Mouse (Mus musculus) hindbrain, embryonic 15.5 days (tissue): Measurements from ENCODE around the gene Hoxa2. TPM values are rescaled to one million over a fixed set of nuclear protein-coding genes. Genes with fewer than 3 reads are reported as not detected.
A peak's percentile ranks its signal among the peaks of the same experiment; 100 is the strongest.

Experiments used
- ATAC-seq: fragments of 200-750 bp; cut with Nextera tagmentation; 2 replicates; pipeline ENCODE4 v1.8.0; 2017; ENCODE audit warnings: low read depth, moderate number of reproducible peaks, moderate TSS enrichment; ENCODE audit not compliant: low FRiP score
- H3K27ac ChIP-seq: fragments of 300-500 bp; sonication (generic); replicated peaks from 2 replicates; pipeline ENCODE4 v1.5.1; 2015; ENCODE audit warnings: mild to moderate bottlenecking, inconsistent platforms
- H3K27me3 ChIP-seq: fragments of 300-500 bp; sonication (generic); 2 replicates; pipeline ENCODE4 v1.6.1; 2015; ENCODE audit warnings: control low read depth, inconsistent platforms
- H3K36me3 ChIP-seq: fragments of 300-500 bp; sonication (generic); 2 replicates; pipeline ENCODE4 v1.6.1; 2015; ENCODE audit warnings: control low read depth, inconsistent platforms
- H3K4me1 ChIP-seq: fragments of 300-500 bp; sonication (generic); replicated peaks from 2 replicates; pipeline ENCODE4 v1.6.1; 2015; ENCODE audit warnings: control low read depth, inconsistent platforms
- H3K4me2 ChIP-seq: fragments of 300-500 bp; sonication (generic); 2 replicates; pipeline ENCODE4 v1.6.1; 2015; ENCODE audit warnings: moderate library complexity, mild to moderate bottlenecking, inconsistent platforms
- H3K4me3 ChIP-seq: fragments of 300-500 bp; sonication (generic); 2 replicates; pipeline ENCODE4 v1.5.1; 2015; ENCODE audit warnings: mild to moderate bottlenecking, inconsistent platforms
- H3K9ac ChIP-seq: fragments of 300-500 bp; sonication (generic); 2 replicates; pipeline ENCODE4 v1.6.1; 2015; ENCODE audit warnings: inconsistent platforms
- H3K9me3 ChIP-seq: fragments of 300-500 bp; sonication (generic); 2 replicates; pipeline ENCODE4 v1.6.1; 2016; ENCODE audit warnings: control low read depth, inconsistent platforms
- WGBS: fragments of 180-500 bp; shearing (Covaris S2); methylation state at CpG from one replicate; pipeline ENCODE4 v1.1.7; 2015; 5-methylcytosine and 5-hydroxymethylcytosine counted together
- polyA plus RNA-seq: library from polyadenylated mRNA; unstranded; fragments of >200 nt; fragmentation: Nextera tagmentation; extraction: Ambion mirVana; gene quantifications from 2 replicates; pipeline ENCODE4 v1.2.1, GENCODE M21; 2015

The Hoxa2 gene
- polyA plus RNA-seq, 1 experiment from 2014 or later: 26.8 TPM

DNA sequence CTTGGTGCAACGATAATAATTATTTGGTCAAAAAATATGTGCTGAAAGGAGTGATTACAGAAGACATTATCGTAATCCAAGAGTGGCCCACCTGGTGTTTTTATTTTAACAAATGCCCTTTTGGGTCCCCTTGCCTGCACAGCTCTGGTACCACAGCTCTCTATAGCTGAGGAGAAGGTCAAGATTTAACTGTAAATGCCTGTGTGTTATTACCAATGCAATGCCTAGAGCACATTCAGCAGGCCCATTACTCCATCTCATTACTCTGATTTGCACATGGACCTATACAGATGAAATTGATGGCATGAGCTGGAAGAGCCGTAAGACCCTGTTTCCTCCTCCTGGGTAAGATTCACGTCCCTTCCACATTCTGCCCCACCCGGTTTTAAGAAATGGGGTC lies 25.5 kb downstream of the Hoxa2 start:
- Histone ChIP-seq H3K27me3 (no peaks in the 10 kb centered on the region), H3K4me3 (no peak overlapping the region), H3K4me1 (peaks cover 16% of the 10 kb centered on the region), H3K36me3 (no peaks in the 10 kb centered on the region), H3K9me3 (no peaks in the 10 kb centered on the region), H3K27ac (no peak overlapping the region), H3K9ac (no peak overlapping the region), H3K4me2 (no peak overlapping the region)
- 77% methylated on average over 5 of the region's 5 CpGs for WGBS
- no peak for ATAC-seq

DNA sequence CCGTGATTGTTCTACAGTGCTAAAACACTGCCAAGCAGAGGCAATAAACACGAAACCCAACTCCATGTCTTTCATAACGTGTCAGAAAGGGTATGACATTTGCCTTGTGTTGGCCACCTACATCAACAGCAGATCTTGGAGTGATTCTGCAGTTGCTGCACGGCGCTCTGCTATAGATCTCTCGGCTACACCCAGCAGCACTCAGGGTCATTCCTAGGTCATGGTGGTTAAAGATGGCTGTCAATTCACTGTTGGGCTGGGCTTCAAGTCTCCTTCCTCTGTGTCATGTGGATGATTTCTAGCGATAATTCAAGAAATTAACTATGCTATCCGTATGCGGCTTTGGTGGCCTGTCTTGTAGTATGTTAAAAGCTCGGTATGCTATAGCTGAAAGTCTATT lies 26.1 kb downstream of the Hoxa2 start:
- Histone ChIP-seq H3K4me1 (peaks cover 16% of the 10 kb centered on the region), H3K4me2 (no peak overlapping the region), H3K27ac (no peak overlapping the region), H3K9me3 (no peaks in the 10 kb centered on the region), H3K36me3 (no peaks in the 10 kb centered on the region), H3K4me3 (no peak overlapping the region), H3K9ac (no peak overlapping the region), H3K27me3 (no peaks in the 10 kb centered on the region)
- WGBS: 55% methylated on average over 10 of the region's 10 CpGs
- no peak for ATAC-seq

DNA sequence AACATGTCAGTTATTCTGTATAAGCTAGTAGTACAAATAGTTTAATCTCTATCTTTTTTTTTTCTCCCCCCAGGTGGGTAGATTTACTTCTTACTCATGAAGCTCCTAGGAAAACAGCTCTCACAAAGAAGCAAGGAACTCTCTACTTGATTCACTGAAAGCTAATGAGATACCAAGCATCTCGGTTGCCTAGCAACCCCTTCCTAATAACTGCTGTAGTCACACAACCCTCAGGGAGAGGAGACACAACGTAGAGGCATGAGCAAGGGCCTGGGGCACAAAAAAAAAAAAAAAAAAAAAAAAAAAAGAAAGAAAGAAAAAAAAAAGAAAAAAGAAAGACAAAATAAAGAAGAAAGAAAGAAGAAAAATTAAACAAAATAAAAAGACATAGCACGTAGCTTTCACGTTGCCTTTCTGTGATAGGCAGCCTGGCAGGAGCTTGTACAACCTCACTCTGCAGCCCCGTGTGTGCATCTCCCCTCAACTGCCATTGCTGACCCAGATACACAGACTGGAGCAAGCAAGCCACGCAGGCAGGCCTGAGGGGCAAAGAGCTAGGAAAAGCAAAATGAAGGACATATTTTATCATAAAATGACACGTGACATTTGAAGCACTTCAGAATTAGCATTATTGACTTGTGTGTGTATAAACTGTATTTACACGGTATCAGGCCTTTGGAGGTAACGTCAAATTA lies 26.6 kb downstream of the Hoxa2 start:
- no peaks in the 10 kb centered on the region for H3K9me3 ChIP-seq
- H3K9ac ChIP-seq: no peak overlapping the region
- WGBS: 38% methylated on average over 9 of the region's 9 CpGs
- no peaks in the 10 kb centered on the region for H3K36me3 ChIP-seq
- ATAC-seq: no peak
- no peaks in the 10 kb centered on the region for H3K27me3 ChIP-seq
- no peak overlapping the region for H3K27ac ChIP-seq
- H3K4me3 ChIP-seq: no peak overlapping the region
- H3K4me1 ChIP-seq: peaks cover 16% of the 10 kb centered on the region
- H3K4me2 ChIP-seq: no peak overlapping the region

DNA sequence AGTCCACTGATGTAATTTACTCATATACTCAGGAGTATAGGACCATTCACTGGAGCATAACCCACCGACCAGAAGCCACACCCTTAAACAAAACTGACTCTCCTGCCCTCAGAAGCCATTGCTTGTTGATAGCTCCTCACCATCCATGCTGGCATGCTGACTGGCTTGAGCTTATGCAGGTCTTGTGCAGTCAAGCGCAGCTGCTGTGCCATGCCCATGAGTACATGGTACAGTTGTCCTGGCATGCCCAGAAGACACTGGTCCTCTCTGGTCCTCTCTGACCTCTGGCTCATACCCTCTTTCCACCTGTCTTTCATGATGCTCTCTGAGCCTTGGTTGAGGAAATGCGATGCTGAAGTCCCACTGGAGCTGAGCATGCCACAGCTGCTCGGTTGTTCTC lies 41.0 kb downstream of the Hoxa2 start:
- H3K27me3 ChIP-seq: no peaks in the 10 kb centered on the region
- H3K4me1 ChIP-seq: peaks cover 18% of the 10 kb centered on the region
- H3K9me3 ChIP-seq: no peaks in the 10 kb centered on the region
- no peak for ATAC-seq
- WGBS: 78% methylated on average over 4 of the region's 4 CpGs
- H3K4me3 ChIP-seq: no peak overlapping the region
- no peak overlapping the region for H3K27ac ChIP-seq
- H3K9ac ChIP-seq: no peak overlapping the region
- no peak overlapping the region for H3K4me2 ChIP-seq
- H3K36me3 ChIP-seq: no peaks in the 10 kb centered on the region

DNA sequence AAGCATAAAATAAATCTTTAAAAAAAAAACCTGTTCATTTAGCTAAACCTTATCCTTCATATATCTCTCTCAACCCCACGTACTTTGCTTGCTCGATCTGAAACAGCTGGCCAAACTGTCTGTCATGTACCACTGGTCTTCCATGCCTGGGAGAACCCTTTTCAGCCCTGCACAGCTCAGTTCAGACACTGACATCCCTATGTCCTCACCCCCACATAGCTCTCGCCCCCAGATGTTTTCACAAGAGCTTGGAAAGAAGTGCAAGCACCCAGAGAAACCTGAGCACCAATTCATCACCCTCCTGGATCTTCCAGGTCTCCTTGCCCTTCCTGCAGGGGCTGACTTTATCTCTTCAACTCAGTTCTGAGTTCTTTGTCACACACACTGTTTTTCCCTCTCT lies 43.5 kb downstream of the Hoxa2 start:
- no peak for ATAC-seq
- H3K27ac ChIP-seq: no peak overlapping the region
- H3K4me3 ChIP-seq: no peak overlapping the region

DNA sequence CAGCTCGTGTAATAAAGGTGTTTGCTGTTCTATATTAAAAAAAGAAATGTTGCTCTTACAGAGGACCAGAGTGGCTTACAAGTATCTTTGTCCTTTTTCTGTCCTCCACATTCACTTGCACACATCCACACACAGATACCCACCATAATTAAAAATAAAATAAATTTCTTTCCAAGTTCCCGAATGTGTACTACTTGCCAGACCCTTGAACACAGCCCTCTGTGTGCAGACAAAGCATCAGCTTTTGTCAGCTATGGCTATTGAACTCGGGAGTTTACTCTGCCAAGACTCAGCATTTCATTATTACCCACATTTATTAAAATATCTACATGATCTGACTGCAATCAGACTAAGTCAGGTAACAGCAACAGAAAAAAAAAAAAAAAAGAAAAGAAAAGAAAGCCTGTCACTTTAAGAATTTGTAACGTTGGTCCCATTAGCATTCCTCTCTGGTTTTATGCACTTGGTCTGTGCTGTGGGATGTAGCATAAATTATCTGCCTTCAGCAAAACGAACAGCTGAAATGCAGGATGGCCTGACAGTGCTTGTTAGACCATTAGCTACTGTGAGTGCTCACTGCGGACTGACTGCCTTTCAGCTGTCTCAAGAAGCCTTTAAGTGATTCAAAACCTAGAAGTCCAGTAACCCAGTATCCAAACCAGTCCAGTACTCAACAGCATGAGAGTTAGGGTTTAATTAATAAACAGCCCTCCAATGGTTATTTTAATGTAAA lies 45.6 kb downstream of the Hoxa2 start:
- peak overlapping the region; percentile 69 for H3K27ac ChIP-seq
- no peak overlapping the region for H3K9ac ChIP-seq
- H3K4me2 ChIP-seq: peak overlapping the region; percentile 9; the same call in 1 of the 2 replicates
- H3K36me3 ChIP-seq: no peaks in the 10 kb centered on the region
- no peaks in the 10 kb centered on the region for H3K27me3 ChIP-seq
- H3K4me3 ChIP-seq: no peak overlapping the region
- 16% methylated on average over 6 of the region's 6 CpGs for WGBS
- H3K9me3 ChIP-seq: no peaks in the 10 kb centered on the region
- peak; percentile 89 for ATAC-seq
- H3K4me1 ChIP-seq: peaks cover 20% of the 10 kb centered on the region

More for the DNA sequence above, 43.5 kb downstream of the Hoxa2 start:
- Histone ChIP-seq H3K27me3 (no peaks in the 10 kb centered on the region), H3K36me3 (no peaks in the 10 kb centered on the region), H3K4me2 (no peak overlapping the region), H3K9me3 (no peaks in the 10 kb centered on the region), H3K4me1 (peaks cover 20% of the 10 kb centered on the region), H3K9ac (no peak overlapping the region)
- 61% methylated on average over 3 of the region's 3 CpGs for WGBS

DNA sequence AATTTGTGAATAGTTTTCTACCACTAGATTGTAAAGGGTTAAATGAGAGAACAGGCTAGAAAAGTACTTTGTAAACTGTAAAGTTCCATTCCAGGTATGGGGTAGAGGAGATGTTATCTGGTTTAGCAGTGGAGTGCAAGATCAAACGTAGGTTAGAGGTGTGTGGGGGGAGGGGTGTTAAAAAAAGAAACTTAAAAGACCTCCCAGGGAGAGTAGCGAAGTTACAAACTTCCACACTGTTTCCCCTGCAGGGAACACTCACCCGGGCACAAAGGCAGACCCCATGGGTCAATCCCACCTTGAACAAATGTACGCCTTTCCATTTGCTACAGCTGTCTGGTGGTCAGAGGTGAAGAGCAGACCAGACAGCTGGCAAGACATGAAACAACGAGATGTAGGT lies 48.7 kb downstream of the Hoxa2 start:
- ATAC-seq: no peak
- Histone ChIP-seq H3K27me3 (no peaks in the 10 kb centered on the region), H3K4me2 (no peak overlapping the region), H3K9ac (no peak overlapping the region), H3K4me3 (no peak overlapping the region), H3K4me1 (peaks cover 20% of the 10 kb centered on the region), H3K9me3 (no peaks in the 10 kb centered on the region), H3K27ac (no peak overlapping the region), H3K36me3 (no peaks in the 10 kb centered on the region)
- WGBS: 20% methylated on average over 5 of the region's 5 CpGs

Other genes starting within 250 kb of the Hoxa2 start
- gene Skap2, start 152.3 kb downstream of the Hoxa2 start, polyA plus RNA-seq: 22.7 and 27.4 TPM in 2 replicates
- gene Hoxa1, start 6.5 kb downstream of the Hoxa2 start, polyA plus RNA-seq: 1.3 and 1.8 TPM in 2 replicates
- gene 5730596B20Rik, start 12.7 kb upstream of the Hoxa2 start, polyA plus RNA-seq: 4.0 and 4.3 TPM in 2 replicates
- gene Hoxa4, start 26.9 kb upstream of the Hoxa2 start, polyA plus RNA-seq: 10.6 and 12.2 TPM in 2 replicates
- 105 and 115 TPM in 2 replicates for gene Hoxa5, start 39.8 kb upstream of the Hoxa2 start, polyA plus RNA-seq
- 10.4 and 13.4 TPM in 2 replicates for gene Hoxa6, start 43.9 kb upstream of the Hoxa2 start, polyA plus RNA-seq
- gene Hoxa3, start 48.5 kb upstream of the Hoxa2 start, polyA plus RNA-seq: 15.7 and 16.3 TPM in 2 replicates
- gene Gm28308, start 48.5 kb upstream of the Hoxa2 start, polyA plus RNA-seq: not detected in 2 replicates
- gene Hoxa7, start 57.0 kb upstream of the Hoxa2 start, polyA plus RNA-seq: 8.3 and 20.5 TPM in 2 replicates
- 0.58 and 3.4 TPM in 2 replicates for gene Hoxa9, start 66.3 kb upstream of the Hoxa2 start, polyA plus RNA-seq
- 0.28 and 0.40 TPM in 2 replicates for gene Hoxa10, start 76.0 kb upstream of the Hoxa2 start, polyA plus RNA-seq
- gene Hoxa11, start 81.0 kb upstream of the Hoxa2 start, polyA plus RNA-seq: not detected in 2 replicates
- gene Hoxa13, start 96.0 kb upstream of the Hoxa2 start, polyA plus RNA-seq: 0.07 TPM in 1 of 2 replicates, not detected in the other
- 2.7 and 3.8 TPM in 2 replicates for gene Evx1, start 148.7 kb upstream of the Hoxa2 start, polyA plus RNA-seq